Mouse (Mus musculus): ENCODE results near the gene Gzmm.
A peak's percentile ranks its signal among the peaks of the same experiment; 100 is the strongest.
"Not testable (repeated sequence)": the region's sequence is repeated elsewhere in the genome, so short reads cannot be mapped to it uniquely, and the experiment has no call there.

Gzmm gene

GRCm38 (mm10) chr10:79681591-79682245 lies 7.1 kb upstream of the Gzmm start, which contains the start of gene Cdc34:
Gene Cdc34 (plus strand): TSS chr10:79682195.
- DNase-seq (ENCODE audit: low spot score): peak; percentile 99

GRCm38 (mm10) chr10:79682551-79682915 lies 6.3 kb upstream of the Gzmm start:
- DNase-seq (ENCODE audit: low spot score): no peak

- peak; percentile 51 for DNase-seq (ENCODE audit: low spot score)
These were observed 5.8 kb upstream of the Gzmm start for GRCm38 (mm10) chr10:79682916-79683582.

GRCm38 (mm10) chr10:79683726-79684640 lies 4.8 kb upstream of the Gzmm start:
- DNase-seq (ENCODE audit: low spot score): no peak

DNA sequence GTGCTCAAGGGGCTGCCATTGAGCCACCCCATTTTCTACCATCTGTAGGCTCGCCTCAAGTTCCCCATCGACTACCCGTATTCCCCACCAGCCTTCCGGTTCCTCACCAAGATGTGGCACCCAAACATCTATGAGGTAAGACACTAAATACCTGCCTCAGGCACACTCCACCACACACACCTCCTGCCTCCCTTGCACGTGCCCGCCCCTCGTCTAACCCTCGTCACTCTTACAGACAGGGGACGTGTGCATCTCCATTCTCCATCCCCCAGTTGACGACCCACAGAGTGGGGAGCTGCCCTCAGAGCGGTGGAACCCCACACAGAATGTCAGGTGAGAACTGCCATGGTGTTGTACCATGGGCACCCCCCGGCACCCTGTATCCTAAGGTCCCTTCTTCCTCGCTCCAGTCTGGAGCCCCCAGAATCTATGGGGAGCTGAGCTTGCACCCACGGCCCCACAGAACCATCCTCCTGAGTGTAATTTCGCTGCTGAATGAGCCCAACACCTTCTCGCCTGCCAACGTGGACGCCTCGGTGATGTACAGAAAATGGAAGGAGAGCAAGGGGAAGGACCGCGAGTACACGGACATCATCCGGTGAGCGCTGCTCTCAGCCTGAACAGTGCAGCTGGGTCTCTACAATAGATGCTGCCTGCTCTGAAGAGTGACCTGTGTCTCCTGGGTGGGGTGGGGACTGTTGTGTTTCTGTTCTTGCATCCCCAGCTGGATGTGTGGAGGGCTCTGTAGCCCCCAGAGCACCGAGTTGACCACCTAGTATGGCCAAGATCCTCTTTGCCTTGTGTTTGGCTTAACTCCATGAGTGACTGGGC lies 3.8 kb upstream of the Gzmm start:
- DNase-seq (ENCODE audit: low spot score): no peak

GRCm38 (mm10) chr10:79686219-79686618 lies 2.6 kb upstream of the Gzmm start:
- DNase-seq (ENCODE audit: low spot score): no peak

DNA sequence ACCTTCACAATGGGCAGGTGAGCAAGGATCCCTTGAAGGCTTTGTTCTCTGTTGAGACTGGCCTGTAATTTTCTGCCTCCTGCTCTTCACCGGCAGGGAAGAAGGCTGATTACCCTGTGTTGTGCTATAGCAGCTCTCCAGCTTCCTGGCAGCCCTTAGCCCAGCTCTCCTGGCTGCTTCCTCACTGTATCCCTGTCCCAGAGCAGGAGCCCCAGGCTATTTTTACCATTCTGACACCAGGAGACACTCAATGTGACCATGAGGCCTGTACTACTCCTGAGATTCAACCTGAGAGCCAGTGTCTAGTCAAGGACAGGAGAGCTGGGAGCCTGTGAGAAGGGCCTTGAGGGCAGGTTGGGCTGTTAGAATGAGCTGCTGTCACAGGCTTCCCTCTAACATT lies 2.1 kb upstream of the Gzmm start:
- DNase-seq (ENCODE audit: low spot score): no peak

DNA sequence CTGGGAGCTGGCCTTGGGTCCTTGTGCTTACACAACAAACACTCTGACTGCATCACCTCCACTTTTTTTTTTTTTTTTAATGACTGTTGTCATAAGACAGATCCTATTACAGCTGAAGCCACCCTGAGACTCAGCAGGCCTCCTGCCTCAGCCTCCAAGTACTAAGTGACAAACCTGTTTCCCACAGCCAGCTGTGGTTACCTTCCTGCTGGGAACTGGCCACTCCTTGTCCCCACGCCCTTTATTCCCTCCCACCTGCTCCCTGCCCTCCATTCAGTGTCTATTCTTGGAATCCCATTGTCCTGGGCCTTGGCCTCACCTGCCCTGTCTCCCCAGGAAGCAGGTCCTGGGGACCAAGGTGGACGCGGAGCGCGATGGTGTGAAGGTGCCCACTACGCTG lies 1.3 kb upstream of the Gzmm start:
- DNase-seq (ENCODE audit: low spot score): no peak

GRCm38 (mm10) chr10:79689178-79689577 lies 358 bp downstream of the Gzmm start:
- DNase-seq (ENCODE audit: low spot score): no peak

DNA sequence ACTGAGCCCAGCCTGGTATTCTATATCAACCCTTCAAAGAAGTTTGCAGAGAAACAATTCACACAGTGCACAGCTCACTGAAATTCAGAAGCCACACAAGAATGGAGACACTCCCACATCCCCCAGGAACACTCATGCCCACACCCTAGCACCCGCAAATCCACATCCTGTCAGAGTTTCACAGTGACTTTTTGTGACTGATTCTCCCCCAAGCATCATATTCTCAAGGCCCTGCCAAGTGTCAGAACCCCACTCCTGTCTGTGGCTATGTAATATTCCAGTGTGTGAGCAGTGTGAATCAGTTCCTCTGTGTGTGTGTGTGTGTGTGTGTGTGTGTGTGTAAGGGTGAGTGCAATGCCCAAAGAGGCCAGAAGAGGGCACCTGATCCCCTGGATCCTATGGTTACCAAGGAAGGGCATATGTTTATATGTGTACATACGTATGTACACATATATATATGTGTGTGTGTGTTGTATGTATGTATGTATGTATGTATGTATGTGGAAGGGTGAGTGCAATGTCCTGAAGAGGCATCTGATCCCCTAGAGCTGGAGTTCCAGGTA lies 3.2 kb downstream of the Gzmm start:
- no peak for DNase-seq (ENCODE audit: low spot score)

GRCm38 (mm10) chr10:79693580-79694378 lies 5.0 kb downstream of the Gzmm start:
- no peak for DNase-seq (ENCODE audit: low spot score)

- DNase-seq (ENCODE audit: low spot score): no peak
These were observed 5.5 kb downstream of the Gzmm start for GRCm38 (mm10) chr10:79694379-79694655.

DNA sequence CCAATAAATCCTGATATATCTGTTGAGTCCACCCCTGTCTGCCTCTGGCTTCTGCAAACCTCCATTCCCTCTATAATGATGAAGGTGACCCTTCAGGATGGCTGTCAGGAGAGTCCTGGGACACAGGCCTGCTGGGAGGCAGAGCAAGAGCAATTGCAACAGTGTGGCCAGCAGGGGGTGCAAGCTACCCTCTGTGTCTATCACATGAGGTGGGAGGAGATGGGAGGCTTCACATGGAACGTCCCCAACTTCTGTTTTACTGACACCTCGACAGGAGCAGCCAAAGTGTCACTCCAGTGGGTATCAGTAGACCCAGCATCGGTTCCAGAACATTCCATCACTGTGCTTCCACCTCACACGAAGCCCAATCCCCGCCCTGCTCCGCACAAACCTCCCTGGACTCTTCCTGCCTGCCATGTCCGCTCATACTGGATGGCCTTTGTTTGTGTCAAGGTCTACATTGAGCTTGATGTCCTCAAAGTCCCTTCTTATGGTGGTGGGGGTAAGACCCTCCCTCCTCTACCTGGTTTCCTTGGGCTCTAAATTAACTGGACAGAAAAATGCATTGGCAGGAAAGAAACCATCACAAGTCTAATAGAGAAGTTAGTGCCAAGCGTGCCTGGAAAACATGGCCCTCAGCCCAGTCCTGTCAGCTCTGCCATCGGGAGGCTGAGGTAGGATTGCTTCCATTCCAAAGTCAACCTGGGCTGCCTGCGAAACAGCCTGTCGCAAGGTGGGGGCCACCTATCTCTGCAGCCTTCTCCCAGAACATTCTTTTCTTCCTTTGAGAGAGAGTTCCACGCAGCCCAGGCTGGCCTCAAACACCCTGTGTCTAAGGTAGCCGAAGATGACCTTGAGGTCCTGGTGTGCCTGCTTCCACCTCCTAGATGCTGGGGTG lies 6.7 kb downstream of the Gzmm start:
- DNase-seq (ENCODE audit: low spot score): peak; percentile 85

DNA sequence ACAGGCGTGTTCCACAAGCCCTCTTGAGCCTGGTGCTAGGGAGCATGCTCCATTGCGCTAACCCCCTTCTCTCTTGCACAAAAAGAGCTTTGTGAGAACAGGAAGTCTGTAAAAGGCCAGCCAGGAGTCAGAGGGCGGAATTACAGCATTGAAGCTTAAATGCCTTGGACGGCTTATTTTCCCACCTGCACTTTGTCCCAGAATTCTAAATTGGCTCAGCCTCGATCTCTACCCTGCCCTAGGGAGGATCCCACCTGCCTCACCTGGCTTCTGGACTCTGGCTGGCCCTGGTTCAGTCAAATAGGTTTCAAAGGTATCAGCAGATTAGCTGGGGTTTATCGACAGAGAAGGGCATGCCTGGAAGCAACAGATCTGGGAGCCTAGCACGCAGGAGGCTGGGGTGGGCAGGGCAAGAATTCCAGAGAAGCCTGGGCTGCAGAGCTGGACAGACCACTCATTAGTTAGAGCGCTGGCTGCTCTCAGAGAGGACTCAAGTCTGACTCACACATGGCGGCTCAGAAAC lies 7.4 kb downstream of the Gzmm start:
- DNase-seq (ENCODE audit: low spot score): peak; percentile 54

DNA sequence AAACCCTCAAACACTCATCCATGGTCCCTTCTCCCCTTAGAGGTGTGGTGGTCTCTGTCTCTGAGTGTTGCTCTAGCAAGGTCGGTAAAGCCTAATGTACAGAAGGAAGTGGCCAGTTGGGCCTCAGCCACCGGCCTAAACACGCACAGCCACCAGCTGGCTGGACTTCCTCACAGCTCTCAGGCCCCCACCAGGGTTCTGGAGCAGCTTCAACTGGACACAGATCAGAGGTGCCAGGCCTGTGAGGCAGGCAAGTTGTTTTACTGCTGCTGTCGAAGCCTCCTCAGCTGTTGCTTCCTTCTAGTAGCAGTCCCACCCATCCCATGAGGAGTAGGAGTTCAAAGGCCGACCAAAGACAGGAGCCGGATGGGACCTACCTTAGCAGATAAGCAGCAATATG lies 9.1 kb downstream of the Gzmm start:
- no peak for DNase-seq (ENCODE audit: low spot score)

- no peak for DNase-seq (ENCODE audit: low spot score)
These were observed 9.6 kb downstream of the Gzmm start for GRCm38 (mm10) chr10:79698459-79698858.

- no peak for DNase-seq (ENCODE audit: low spot score)
These were observed 11.9 kb downstream of the Gzmm start for GRCm38 (mm10) chr10:79700676-79701075.

- peak; percentile 88 for DNase-seq (ENCODE audit: low spot score)
These were observed 12.8 kb downstream of the Gzmm start for GRCm38 (mm10) chr10:79701443-79702129.

GRCm38 (mm10) chr10:79702970-79703369 lies 14.2 kb downstream of the Gzmm start:
- DNase-seq (ENCODE audit: low spot score): not testable (repeated sequence)
